Mouse (Mus musculus) olfactory bulb, adult 2 months (tissue): ENCODE measurements around the gene Uqcrfs1.

Experiments
- CTCF ChIP-seq: fragments of 200-500 bp; IDR thresholded peaks from 2 replicates; pipeline ENCODE4 v1.5.1; 2012; ENCODE audit warnings: low read depth, mild to moderate bottlenecking, low read length, moderate library complexity; ENCODE audit not compliant: insufficient read depth
- POLR2A ChIP-seq: fragments of 200-500 bp; IDR thresholded peaks from 2 replicates; pipeline ENCODE4 v1.6.1; 2012; ENCODE audit warnings: mild to moderate bottlenecking, low read depth, low read length, moderate library complexity; ENCODE audit not compliant: insufficient read depth

- no peak for TF ChIP-seq CTCF
- TF ChIP-seq POLR2A: no peak
These were observed 20.2 kb downstream of the Uqcrfs1 start for GRCm38 (mm10) chr13:30524961-30525360.
